9 mouse cellular contexts compared by ENCODE assay signal in genomic region chr12:70062114-70062513, GRCm38 (mm10). TPM values are rescaled to one million over a fixed set of nuclear protein-coding genes. Genes with fewer than 3 reads are reported as not detected.
DNase-seq lines count a peak whose midpoint lies in the region; ATAC-seq and TF ChIP-seq lines count a peak whose summit lies in the region.
"Had no signal": no experiment of that assay in that cellular context is flagged by ENCODE, and none has a peak within 500 bp of the region (broad histone marks: within the 10 kb centered on the region; RNA-seq: fewer than 3 reads in every experiment).

No protein-coding gene starts in this region.

- no peak overlapping the region for H3K27ac ChIP-seq in layer of hippocampus, adult 2 months
- no peak overlapping the region for H3K27ac ChIP-seq in embryonic facial prominence, embryonic 11.5 days (replicated peaks; ENCODE audit: low read depth, low read length)
- no peak overlapping the region for H3K27ac ChIP-seq in kidney, postnatal 0 days
- H3K27ac ChIP-seq: macrophage had no signal

- no peaks in the 10 kb centered on the region for H3K36me3 ChIP-seq in E14TG2a.4 (ENCODE audit: insufficient read depth, low read length)
- H3K36me3 ChIP-seq in embryonic facial prominence, embryonic 11.5 days (replicated peaks; ENCODE audit: control insufficient read depth, insufficient read depth, low read depth, low read length): no peaks in the 10 kb centered on the region
- 0 out of 2 replicates have a peak, but pooled peaks cover 4% of the 10 kb centered on the region for H3K36me3 ChIP-seq in kidney, postnatal 0 days (ENCODE audit: insufficient read depth, low read length)

- DNase-seq in layer of hippocampus, adult 2 months (ENCODE audit: low spot score in 2 of 2): peak in 1 of 2 experiments; percentile 36
- DNase-seq in layer of hippocampus, adult 9-11 months: no peak
- DNase-seq in adrenal gland, postnatal 10 days: peak; percentile 66
- peak; percentile 85 for DNase-seq in embryonic facial prominence, embryonic 11.5 days (ENCODE audit: low spot score)
- DNase-seq in kidney, postnatal 0 days (ENCODE audit: low spot score): peak; percentile 70
- DNase-seq in mesoderm, embryonic 11.5 days (ENCODE audit: low read depth, low spot score): peak; percentile 76
- no peak for DNase-seq in ovary, postnatal 10 days (ENCODE audit: low spot score)

- H3K4me1 ChIP-seq in E14TG2a.4 (replicated peaks; ENCODE audit: low read depth, low read length): no peaks in the 10 kb centered on the region
- peaks cover 4% of the 10 kb centered on the region; the same call in 1 of the 2 replicates for H3K4me1 ChIP-seq in embryonic facial prominence, embryonic 11.5 days (ENCODE audit: control insufficient read depth, insufficient read depth, low read length)
- no peaks in the 10 kb centered on the region for H3K4me1 ChIP-seq in kidney, postnatal 0 days (replicated peaks; ENCODE audit: insufficient read depth, low read length)

- H3K27me3 ChIP-seq in E14TG2a.4 (ENCODE audit: insufficient read depth, low read length): no peaks in the 10 kb centered on the region
- no peaks in the 10 kb centered on the region for H3K27me3 ChIP-seq in embryonic facial prominence, embryonic 11.5 days (ENCODE audit: control insufficient read depth, insufficient read depth, low read length)
- no peaks in the 10 kb centered on the region for H3K27me3 ChIP-seq in kidney, postnatal 0 days (ENCODE audit: insufficient read depth, low read length)

- H3K9me3 ChIP-seq in E14TG2a.4 (ENCODE audit: low read length): peaks cover 7% of the 10 kb centered on the region; the same call in 1 of the 2 replicates
- H3K9me3 ChIP-seq in embryonic facial prominence, embryonic 11.5 days (replicated peaks; ENCODE audit: control insufficient read depth, low read length): no peaks in the 10 kb centered on the region
- H3K9me3 ChIP-seq in kidney, postnatal 0 days (replicated peaks; ENCODE audit: low read length): no peaks in the 10 kb centered on the region

- 45% methylated on average over 3 of the region's 3 CpGs for WGBS in embryonic facial prominence, embryonic 11.5 days
- 33% methylated on average over 3 of the region's 3 CpGs for WGBS in kidney, postnatal 0 days

- ATAC-seq in embryonic facial prominence, embryonic 11.5 days (replicated peaks; ENCODE audit: insufficient number of reproducible peaks, low FRiP score, low TSS enrichment, low read depth): no peak; the same call in 1 of the 2 replicates
- ATAC-seq in kidney, postnatal 0 days (replicated peaks; ENCODE audit: low FRiP score, low read depth): no peak

- TF ChIP-seq CTCF in layer of hippocampus, adult 2 months (conservative IDR thresholded peaks at IDR 0.05): peak; percentile 90
- peak; percentile 43 for TF ChIP-seq CTCF in E14TG2a.4 (conservative IDR thresholded peaks at IDR 0.05; ENCODE audit: low read length)
- peak; percentile 90 for TF ChIP-seq CTCF in kidney, postnatal 0 days (IDR thresholded peaks at IDR 0.05; ENCODE audit: low read depth)

- no peak overlapping the region for H3K4me3 ChIP-seq in layer of hippocampus, adult 2 months
- H3K4me3 ChIP-seq in E14TG2a.4 (replicated peaks; ENCODE audit: low read length): no peak overlapping the region
- H3K4me3 ChIP-seq in embryonic facial prominence, embryonic 11.5 days (ENCODE audit: low read depth, low read length): no peak overlapping the region
- H3K4me3 ChIP-seq in kidney, postnatal 0 days (replicated peaks; ENCODE audit: low read depth, low read length): no peak overlapping the region

- H3K4me2 ChIP-seq in embryonic facial prominence, embryonic 11.5 days (ENCODE audit: low read depth, low read length): no peak overlapping the region
- no peak overlapping the region for H3K4me2 ChIP-seq in kidney, postnatal 0 days (ENCODE audit: low read length)

- no peak overlapping the region for H3K9ac ChIP-seq in embryonic facial prominence, embryonic 11.5 days (replicated peaks; ENCODE audit: low read length)
- H3K9ac ChIP-seq in kidney, postnatal 0 days (ENCODE audit: low read depth, low read length): no peak overlapping the region

RNA-seq across cellular contexts. Expression of gene Nin, which starts 51.4 kb away (rescaled TPM):
- total RNA-seq in layer of hippocampus, adult 2 months (2021): 10 to 100 TPM; 61.9 to 79.5 TPM
- 10 to 100 TPM; 29.5 to 38.3 TPM for total RNA-seq in adrenal gland, postnatal 10 days (2021)
- 10.2 and 10.3 TPM in 2 replicates for polyA plus RNA-seq in embryonic facial prominence, embryonic 11.5 days (2014; fragmentation: Nextera tagmentation; extraction: Ambion mirVana)
- polyA plus RNA-seq in kidney, postnatal 0 days (2015; fragmentation: Nextera tagmentation; extraction: Ambion mirVana): 7.6 and 7.9 TPM in 2 replicates

Comparison
In these comparisons a context has a peak if more than half of its experiments do, and no peak if none do; other contexts are left out.
1. DNase-seq: peak in adrenal gland, postnatal 10 days (single experiment), embryonic facial prominence, embryonic 11.5 days (single experiment), kidney, postnatal 0 days (single experiment) and mesoderm, embryonic 11.5 days (single experiment); none in layer of hippocampus, adult 9-11 months (single experiment) and ovary, postnatal 10 days (single experiment).
2. Peak in every context shown above with its lines, with median percentiles within 50 percentile points of each other: CTCF ChIP-seq.